Mouse (Mus musculus) CH12.LX (cell line): Measurements from ENCODE around the gene Cyp17a1. TPM values are rescaled to one million over a fixed set of nuclear protein-coding genes. Genes with fewer than 3 reads are reported as not detected.

ENCODE experiments used
- DNase-seq: peaks from one replicate; pipeline ENCODE4 v3.0.0-alpha.2; 2013; ENCODE audit errors: extremely low read depth
- H3K27ac ChIP-seq: 2 replicates; pipeline ENCODE4 v1.5.1; 2012; ENCODE audit warnings: low read depth, mild to moderate bottlenecking, control low read depth, moderate library complexity; ENCODE audit not compliant: insufficient read depth
- H3K27me3 ChIP-seq: replicated peaks from 2 replicates; pipeline ENCODE3; 2012; ENCODE audit warnings: inconsistent platforms
- H3K36me3 ChIP-seq, 2 experiments: replicated peaks in 1 of 2; 2 replicates each; pipeline versions ENCODE3 to v1.6.1; 2012; ENCODE audit warnings: inconsistent platforms in 1 of 2, low read length in 1 of 2, mild to moderate bottlenecking in 1 of 2, mixed read lengths in 1 of 2, moderate library complexity in 1 of 2; ENCODE audit not compliant: control insufficient read depth in 1 of 2, insufficient read depth in 1 of 2
- H3K4me1 ChIP-seq, 2 experiments: 2 replicates each; pipeline ENCODE4 v1.6.1; 2012; ENCODE audit warnings: inconsistent platforms in 1 of 2, moderate library complexity in 1 of 2; ENCODE audit not compliant: insufficient read depth in 2 of 2, control insufficient read depth in 1 of 2
- H3K4me2 ChIP-seq: 2 replicates; pipeline ENCODE4 v1.6.1; 2012; ENCODE audit warnings: low read depth, mild to moderate bottlenecking, control low read depth; ENCODE audit not compliant: poor library complexity, insufficient read depth, severe bottlenecking
- H3K4me3 ChIP-seq, 3 experiments: fragments of 150-350 bp in 1 of 3; sonication (generic) in 1 of 3; replicated peaks in 1 of 3; 2 replicates each; pipeline versions ENCODE3 to v1.5.1; 2011 to 2012; ENCODE audit warnings: low read depth in 2 of 3, low read length in 2 of 3, mild to moderate bottlenecking in 2 of 3, moderate library complexity in 2 of 3, control low read depth in 1 of 3, improper control_type of control experiment in 1 of 3, inconsistent platforms in 1 of 3, mixed read lengths in 1 of 3; ENCODE audit not compliant: poor library complexity in 1 of 3
- H3K79me2 ChIP-seq: replicated peaks from 2 replicates; pipeline ENCODE4 v1.6.1; 2012; ENCODE audit warnings: mild to moderate bottlenecking, moderate library complexity; ENCODE audit not compliant: control insufficient read depth, poor library complexity, insufficient read depth, severe bottlenecking; ENCODE audit errors: extremely low read depth
- H3K9ac ChIP-seq: 2 replicates; pipeline ENCODE4 v1.6.1; 2012; ENCODE audit warnings: low read depth, mild to moderate bottlenecking, control low read depth, moderate library complexity; ENCODE audit not compliant: insufficient read depth
- H3K9me3 ChIP-seq: replicated peaks from 2 replicates; pipeline ENCODE3; 2012; ENCODE audit warnings: low read length, inconsistent platforms, mixed read lengths
- CHD1 ChIP-seq: IDR thresholded peaks from 2 replicates; pipeline ENCODE4 v1.6.1; 2012; ENCODE audit warnings: low read depth, low read length, improper control_type of control experiment, inconsistent platforms
- CHD2 ChIP-seq: IDR thresholded peaks from 2 replicates; pipeline ENCODE4 v1.6.1; 2011; ENCODE audit warnings: low read length, improper control_type of control experiment
- CTCF ChIP-seq, 2 experiments: IDR thresholded peaks in 1 of 2; conservative IDR thresholded peaks in 1 of 2; 2 replicates each; pipeline ENCODE4 v1.5.1; 2011 to 2012; ENCODE audit warnings: low read depth in 2 of 2, low read length in 2 of 2, improper control_type of control experiment in 1 of 2, inconsistent platforms in 1 of 2, mild to moderate bottlenecking in 1 of 2, moderate library complexity in 1 of 2
- E2F4 ChIP-seq: IDR thresholded peaks from 2 replicates; pipeline ENCODE4 v1.6.1; 2011; ENCODE audit warnings: low read depth, low read length, improper control_type of control experiment; ENCODE audit not compliant: insufficient replicate concordance
- ELF1 ChIP-seq: IDR thresholded peaks from 2 replicates; pipeline ENCODE4 v1.6.1; 2014; ENCODE audit warnings: low read depth, mild to moderate bottlenecking, inconsistent platforms, low read length, improper control_type of control experiment
- ETS1 ChIP-seq: conservative IDR thresholded peaks from 2 replicates; pipeline ENCODE4 v1.6.1; 2012; ENCODE audit warnings: low read depth, mild to moderate bottlenecking, inconsistent platforms, low read length, improper control_type of control experiment, moderate library complexity
- IRF4 ChIP-seq: IDR thresholded peaks from 2 replicates; pipeline ENCODE4 v1.6.1; 2014; ENCODE audit warnings: low read depth, mild to moderate bottlenecking, inconsistent platforms, low read length, improper control_type of control experiment
- JUN ChIP-seq: IDR thresholded peaks from 2 replicates; pipeline ENCODE4 v1.6.1; 2011; ENCODE audit warnings: low read depth, mild to moderate bottlenecking, low read length, improper control_type of control experiment, moderate library complexity; ENCODE audit not compliant: insufficient read depth
- JUND ChIP-seq: conservative IDR thresholded peaks from 2 replicates; pipeline ENCODE4 v1.6.1; 2011; ENCODE audit warnings: low read depth, low read length, improper control_type of control experiment
- KAT2A ChIP-seq: IDR thresholded peaks from 2 replicates; pipeline ENCODE4 v1.6.1; 2012; ENCODE audit warnings: low read length, improper control_type of control experiment, inconsistent platforms; ENCODE audit not compliant: insufficient replicate concordance
- MAFK ChIP-seq: IDR thresholded peaks from 2 replicates; pipeline ENCODE4 v1.6.1; 2011; ENCODE audit warnings: low read length, improper control_type of control experiment; ENCODE audit not compliant: insufficient replicate concordance
- MAZ ChIP-seq: IDR thresholded peaks from 2 replicates; pipeline ENCODE4 v1.6.1; 2012; ENCODE audit warnings: low read depth, mild to moderate bottlenecking, inconsistent platforms, low read length, improper control_type of control experiment, moderate library complexity
- MEF2A ChIP-seq: IDR thresholded peaks from 2 replicates; pipeline ENCODE4 v1.6.1; 2014; ENCODE audit warnings: low read depth, mild to moderate bottlenecking, inconsistent platforms, low read length, improper control_type of control experiment, borderline replicate concordance
- MYC ChIP-seq: IDR thresholded peaks from 2 replicates; pipeline ENCODE4 v1.6.1; 2011; ENCODE audit warnings: low read depth, mild to moderate bottlenecking, improper control_type of control experiment, low read length
- NRF1 ChIP-seq: IDR thresholded peaks from 2 replicates; pipeline ENCODE4 v1.6.1; 2014; ENCODE audit warnings: low read depth, mild to moderate bottlenecking, inconsistent platforms, low read length, improper control_type of control experiment, moderate library complexity
- PAX5 ChIP-seq: IDR thresholded peaks from 2 replicates; pipeline ENCODE4 v1.6.1; 2012; ENCODE audit warnings: low read length, inconsistent platforms, mixed read lengths
- RAD21 ChIP-seq: IDR thresholded peaks from 2 replicates; pipeline ENCODE4 v1.6.1; 2011; ENCODE audit warnings: low read depth, mild to moderate bottlenecking, low read length, improper control_type of control experiment, moderate library complexity
- SIN3A ChIP-seq: IDR thresholded peaks from 2 replicates; pipeline ENCODE4 v1.6.1; 2012; ENCODE audit warnings: low read length, improper control_type of control experiment, inconsistent platforms
- TBP ChIP-seq: conservative IDR thresholded peaks from 2 replicates; pipeline ENCODE4 v1.6.1; 2011; ENCODE audit warnings: low read depth, low read length, improper control_type of control experiment
- USF1 ChIP-seq: IDR thresholded peaks from 2 replicates; pipeline ENCODE4 v1.6.1; 2014; ENCODE audit warnings: low read depth, mild to moderate bottlenecking, inconsistent platforms, low read length, improper control_type of control experiment
- USF2 ChIP-seq: conservative IDR thresholded peaks from 2 replicates; pipeline ENCODE4 v1.6.1; 2011; ENCODE audit warnings: low read depth, low read length, improper control_type of control experiment
- ZC3H11A ChIP-seq: IDR thresholded peaks from 2 replicates; pipeline ENCODE4 v1.6.1; 2012; ENCODE audit warnings: low read depth, mild to moderate bottlenecking, inconsistent platforms, low read length, improper control_type of control experiment
- ZMIZ1 ChIP-seq: IDR thresholded peaks from 2 replicates; pipeline ENCODE4 v1.6.1; 2012; ENCODE audit warnings: low read depth, mild to moderate bottlenecking, inconsistent platforms, low read length, improper control_type of control experiment
- ZNF384 ChIP-seq: IDR thresholded peaks from 2 replicates; pipeline ENCODE4 v1.6.1; 2012; ENCODE audit warnings: low read depth, low read length, improper control_type of control experiment, inconsistent platforms
- dilution Hi-C: fragments of 300-500 bp; cut with MboI; formaldehyde crosslinking; loops from 2 replicates; pipeline ENCODE4 v1.14.3; 2020; ENCODE audit warnings: low sequenced_read_pairs; ENCODE audit not compliant: extremely low pct_unique_long_range_greater_than_20kb, extremely low pct_ligation_motif_present
- in situ Hi-C: fragments of 300-500 bp; cut with MboI; formaldehyde crosslinking; loops from 3 replicates; pipeline ENCODE4 v1.14.3; 2019; ENCODE audit warnings: low sequenced_read_pairs, low pct_ligation_motif_present, low pct_unique_long_range_greater_than_20kb, mixed read lengths
- polyA plus RNA-seq: library from polyadenylated mRNA; unstranded; fragments of >175 nt; gene quantifications from 2 replicates; pipeline ENCODE4 v1.2.1, GENCODE M21; 2012; ENCODE audit warnings: low read depth; ENCODE audit not compliant: insufficient read length
- total RNA-seq, 2 experiments: library from RNA; depleted of rRNA; stranded (reverse); fragments of 300-350 nt in 1 of 2; fragments of >200 nt in 1 of 2; gene quantifications; 2 replicates each; pipeline ENCODE4 v1.2.3; 2012 to 2014

The Cyp17a1 gene
- total and polyA plus RNA-seq, 3 experiments, result not detected

DNA sequence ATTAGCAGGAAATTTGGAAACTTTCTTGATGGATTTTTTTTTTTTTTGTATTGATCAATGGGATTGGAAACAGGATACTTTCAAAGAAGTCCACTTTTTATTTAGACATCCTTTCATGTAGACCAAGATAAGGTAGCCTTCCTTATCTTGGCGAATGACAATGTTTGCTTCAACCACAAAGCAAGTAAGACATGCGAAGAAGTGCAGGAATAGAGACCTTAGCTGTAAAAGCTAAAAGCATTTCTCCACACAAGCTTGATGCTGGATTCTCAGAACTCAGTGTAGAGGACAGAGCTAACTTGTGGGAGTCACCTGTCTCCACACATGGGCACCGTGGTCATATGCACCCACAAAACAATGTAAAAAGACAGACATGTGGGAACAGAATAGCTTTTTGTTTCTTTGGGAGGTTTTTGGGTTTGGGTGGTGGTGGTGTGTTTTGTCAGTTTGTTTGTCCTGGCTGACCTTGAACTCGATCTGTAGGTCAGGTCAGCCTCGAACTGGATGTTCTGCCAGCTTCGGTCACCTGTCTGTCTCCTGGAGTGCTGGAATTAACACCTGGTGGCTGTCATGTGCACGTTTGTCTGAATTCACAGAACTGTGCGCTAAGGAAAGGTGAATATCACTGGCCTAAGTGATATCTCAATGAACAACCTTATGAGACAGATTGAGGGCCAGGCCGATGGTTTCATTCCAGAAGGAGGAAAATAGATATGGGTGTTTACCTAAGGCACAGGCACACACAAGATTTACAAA lies 33.7 kb upstream of the Cyp17a1 start:
- Histone ChIP-seq H3K27me3 (no peaks in the 10 kb centered on the region), H3K27ac (no peak overlapping the region), H3K4me1 (peaks cover 14 to 30% of the 10 kb centered on the region in 2 experiments), H3K4me3 (peak overlapping the region; percentile 50 to 57 (median 55)), H3K9me3 (no peaks in the 10 kb centered on the region), H3K4me2 (peak overlapping the region; percentile 46; the same call in 1 of the 2 replicates), H3K79me2 (no peaks in the 10 kb centered on the region), H3K36me3 (peaks cover 0 to 32% of the 10 kb centered on the region in 2 experiments), H3K9ac (peak overlapping the region; percentile 75)
- no peak for DNase-seq
- in situ Hi-C loops (no loop called here), dilution Hi-C loops (no loop called here)
- no peak for TF ChIP-seq ELF1

DNA sequence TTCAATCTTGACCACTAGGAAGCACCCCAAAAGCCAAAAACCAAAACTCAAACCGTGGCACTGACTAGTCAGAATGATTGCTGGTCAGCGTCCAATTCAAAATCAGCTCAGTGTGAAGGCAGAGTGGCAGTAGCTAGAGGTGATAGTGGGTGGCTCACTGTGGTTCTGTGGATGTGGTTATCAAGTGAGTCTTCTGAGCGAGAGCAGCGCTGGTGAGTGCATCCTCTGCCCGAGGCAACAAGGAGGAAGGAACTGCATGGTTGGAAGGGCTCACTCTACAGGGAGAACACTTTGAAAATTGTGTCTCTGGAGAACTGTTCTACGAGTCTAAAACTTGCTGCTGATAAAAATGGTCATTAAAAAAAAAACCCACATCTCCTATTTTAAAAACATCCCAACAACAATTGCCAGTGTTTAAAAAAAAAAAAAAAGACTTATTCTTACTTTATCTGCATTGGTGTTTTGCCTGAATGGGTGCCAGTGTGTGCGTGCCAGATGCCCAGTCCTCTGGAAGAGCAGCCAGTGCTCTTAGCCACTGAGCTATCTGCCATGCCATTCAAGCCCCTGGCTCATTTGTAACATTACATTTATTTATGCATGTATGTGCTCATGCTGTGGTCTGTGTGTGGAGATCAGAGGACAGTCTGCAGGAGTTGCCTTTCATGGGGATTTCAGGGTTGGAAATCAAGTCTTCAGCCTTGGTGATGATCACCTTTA lies 33.0 kb upstream of the Cyp17a1 start:
- no peaks in the 10 kb centered on the region for H3K9me3 ChIP-seq
- peaks cover 14 to 35% of the 10 kb centered on the region in 2 experiments for H3K4me1 ChIP-seq
- no peak overlapping the region for H3K27ac ChIP-seq
- no peak overlapping the region for H3K4me3 ChIP-seq
- TF ChIP-seq ZNF384 (no peak), ZMIZ1 (no peak), SIN3A (no peak), PAX5 (no peak), ZC3H11A (no peak), MAZ (no peak)
- peaks cover 5 to 35% of the 10 kb centered on the region in 2 experiments for H3K36me3 ChIP-seq
- H3K27me3 ChIP-seq, result no peaks in the 10 kb centered on the region
- no peak for DNase-seq
- no peak overlapping the region for H3K4me2 ChIP-seq
- no peak overlapping the region for H3K9ac ChIP-seq
- H3K79me2 ChIP-seq, result no peaks in the 10 kb centered on the region
- dilution Hi-C loops, result no loop called here
- in situ Hi-C loops, result no loop called here

DNA sequence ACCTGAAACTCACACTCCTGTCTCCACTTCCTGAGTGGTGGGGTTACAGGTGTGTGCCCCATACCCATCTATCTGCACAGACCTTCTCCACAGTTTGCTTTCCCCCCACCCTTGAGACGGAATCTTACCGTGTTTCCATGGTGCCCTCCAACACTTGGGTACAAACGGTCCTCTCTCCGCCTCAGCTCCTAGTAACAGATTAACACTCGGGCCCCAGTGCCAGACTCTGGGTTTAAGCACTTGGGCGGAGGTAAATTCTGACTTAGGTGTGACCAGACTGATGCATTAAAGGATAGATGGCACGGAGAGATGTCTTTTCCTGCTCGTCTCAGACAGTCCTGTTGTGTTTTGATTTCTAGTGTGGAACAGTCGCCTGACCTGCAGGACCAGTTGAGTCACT lies 28.2 kb upstream of the Cyp17a1 start:
- H3K79me2 ChIP-seq, result no peaks in the 10 kb centered on the region
- peaks cover 5 to 30% of the 10 kb centered on the region in 2 experiments for H3K36me3 ChIP-seq
- H3K4me3 ChIP-seq, result no peak overlapping the region
- DNase-seq, result no peak
- no peak overlapping the region for H3K27ac ChIP-seq
- H3K4me2 ChIP-seq, result no peak overlapping the region
- H3K4me1 ChIP-seq, result peaks cover 24 to 31% of the 10 kb centered on the region in 2 experiments
- H3K9ac ChIP-seq, result no peak overlapping the region
- no peaks in the 10 kb centered on the region for H3K27me3 ChIP-seq
- dilution Hi-C loops, result no loop called here
- TF ChIP-seq MYC (no peak), SIN3A (no peak), USF2 (no peak), USF1 (no peak), CTCF (conservative IDR thresholded peaks at IDR 0.05 in 1 of 2, IDR thresholded peaks at IDR 0.05 in 1 of 2; ENCODE audit: low read depth in 2 of 2, low read length in 2 of 2) (no peak), JUN (no peak), MAFK (no peak), RAD21 (no peak), CHD2 (no peak), JUND (no peak), NRF1 (no peak), MEF2A (no peak), IRF4 (no peak), CHD1 (no peak), E2F4 (no peak), KAT2A (no peak), ETS1 (no peak), MAZ (no peak), TBP (no peak)
- TF ChIP-seq, all 38 proteins: peak for 0
- in situ Hi-C loops, result no loop called here
- H3K9me3 ChIP-seq, result peaks cover 4% of the 10 kb centered on the region
